Mouse (Mus musculus) gonadal fat pad, adult 2 months (tissue): Measurements from ENCODE around the gene Stt3b. TPM values are rescaled to one million over a fixed set of nuclear protein-coding genes. Genes with fewer than 3 reads are reported as not detected.
A peak's percentile ranks its signal among the peaks of the same experiment; 100 is the strongest.

Source experiments
- DNase-seq: peaks from one replicate; pipeline ENCODE4 v3.0.0-alpha.2; 2012; ENCODE audit warnings: low read depth
- polyA plus RNA-seq: library from polyadenylated mRNA; depleted of rRNA; stranded (reverse); fragments of >200 nt; gene quantifications from 2 replicates; pipeline ENCODE4 v1.2.3, GENCODE M21; 2012

The Stt3b gene
- polyA plus RNA-seq, 1 experiment = 119 TPM

DNA sequence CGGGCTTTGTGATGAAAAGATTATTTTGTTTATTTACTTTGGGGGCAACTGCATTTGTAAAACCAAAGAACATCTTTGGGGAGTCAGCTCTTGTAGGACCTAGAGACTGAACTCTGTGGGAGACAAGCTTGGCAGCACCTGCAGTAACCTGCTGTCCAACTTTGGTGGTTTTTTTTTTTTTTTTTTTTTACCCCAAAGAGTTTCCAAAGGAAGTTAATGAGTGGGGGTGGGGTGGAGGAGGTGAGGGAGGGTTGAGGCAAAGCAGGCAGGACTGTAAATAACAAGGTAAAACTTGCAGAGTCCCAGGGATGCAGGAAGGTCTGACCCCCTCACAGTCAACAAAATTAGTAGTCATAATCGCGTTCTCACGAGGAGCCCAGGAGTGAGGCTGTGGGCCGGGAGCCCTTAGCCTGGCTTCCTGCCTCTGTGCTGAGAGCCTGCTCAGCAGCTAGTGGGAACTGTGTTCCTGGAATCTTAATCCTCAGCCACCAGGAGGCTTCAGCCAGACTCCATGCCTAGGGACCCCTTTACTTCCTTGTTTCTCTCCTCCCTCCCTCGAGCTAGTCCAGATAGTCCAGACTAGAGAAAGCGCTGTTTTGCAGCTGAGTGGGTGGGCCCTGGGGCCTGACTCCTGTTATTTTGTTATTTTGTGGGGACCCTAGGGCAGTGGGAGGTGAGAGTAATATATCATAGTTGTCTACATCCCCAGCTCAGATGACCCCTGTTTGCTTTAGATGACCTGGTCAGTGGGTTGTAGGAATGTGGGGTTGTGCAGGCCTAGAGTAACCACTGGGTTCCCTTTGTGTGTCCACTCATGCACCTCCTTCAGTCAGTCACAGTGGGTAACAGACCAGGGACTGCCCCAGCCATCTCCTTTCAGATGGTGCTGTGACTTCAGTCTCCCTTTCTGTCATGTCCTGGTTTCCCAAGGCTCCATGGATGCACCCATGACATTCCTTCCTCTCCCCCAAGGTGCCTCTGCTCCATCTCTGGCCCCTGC lies 95.3 kb downstream of the Stt3b start:
- no peak for DNase-seq

DNA sequence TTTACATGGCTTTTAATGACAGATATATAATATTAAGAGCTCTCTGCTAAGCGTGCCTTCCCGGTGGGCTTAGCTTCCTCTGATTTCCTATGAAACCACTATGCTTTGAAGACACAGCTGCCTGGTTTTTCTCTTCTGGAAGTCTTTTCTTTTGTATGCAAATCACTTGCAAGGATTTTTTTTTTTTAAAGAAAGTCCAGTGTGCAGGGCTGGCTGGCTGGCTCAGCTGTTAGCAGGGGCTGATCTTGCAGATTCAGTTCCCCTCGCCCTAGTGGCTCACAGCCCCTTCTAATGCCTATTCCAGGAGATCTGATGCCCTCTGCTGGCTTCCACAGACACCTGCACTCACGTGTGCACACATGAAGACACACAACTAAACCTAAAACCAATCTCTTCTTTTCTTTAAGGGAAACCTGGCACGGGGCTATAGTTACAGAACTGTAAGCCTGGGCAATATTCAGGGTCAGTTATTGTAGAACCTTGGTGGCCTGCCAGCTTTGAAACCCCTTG lies 96.4 kb downstream of the Stt3b start:
- DNase-seq = no peak

DNA sequence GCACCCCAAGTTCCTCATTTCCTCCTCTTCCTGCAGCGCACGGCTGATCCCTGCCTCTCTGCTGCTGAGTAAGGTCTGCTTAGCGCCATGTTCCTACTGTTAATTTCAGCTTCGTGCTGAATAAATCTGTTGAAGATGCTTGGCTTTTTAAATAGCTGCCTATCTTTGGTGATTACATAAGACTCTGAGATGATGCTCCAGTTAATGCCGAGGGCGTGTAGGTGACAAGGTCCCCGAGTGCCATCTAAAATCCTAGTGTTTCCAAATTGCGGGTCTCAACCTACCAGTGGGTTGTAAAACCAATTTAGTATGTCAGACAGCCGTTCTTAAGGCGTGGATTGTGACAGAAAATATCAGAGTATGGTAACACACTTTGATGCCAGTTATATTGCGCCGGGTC lies 99.7 kb downstream of the Stt3b start:
- DNase-seq = no peak

DNA sequence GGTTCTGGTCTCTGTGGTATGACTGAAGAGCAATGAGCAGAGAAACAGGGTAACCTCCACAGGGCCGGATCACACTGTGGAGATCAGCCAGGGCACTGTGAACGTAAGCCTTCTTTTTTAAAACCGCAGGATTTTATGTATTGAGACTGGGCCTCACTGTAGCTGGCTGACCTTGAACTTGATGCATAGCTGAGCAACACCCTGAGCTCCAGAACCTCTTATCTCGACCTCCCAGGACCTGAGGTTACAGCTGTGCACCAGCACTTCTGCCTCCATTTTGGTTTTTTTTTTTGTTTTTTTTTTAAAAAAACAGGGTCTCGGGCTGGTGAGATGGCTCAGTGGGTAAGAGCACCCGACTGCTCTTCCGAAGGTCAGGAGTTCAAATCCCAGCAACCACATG lies 100.5 kb downstream of the Stt3b start:
- DNase-seq = no peak

DNA sequence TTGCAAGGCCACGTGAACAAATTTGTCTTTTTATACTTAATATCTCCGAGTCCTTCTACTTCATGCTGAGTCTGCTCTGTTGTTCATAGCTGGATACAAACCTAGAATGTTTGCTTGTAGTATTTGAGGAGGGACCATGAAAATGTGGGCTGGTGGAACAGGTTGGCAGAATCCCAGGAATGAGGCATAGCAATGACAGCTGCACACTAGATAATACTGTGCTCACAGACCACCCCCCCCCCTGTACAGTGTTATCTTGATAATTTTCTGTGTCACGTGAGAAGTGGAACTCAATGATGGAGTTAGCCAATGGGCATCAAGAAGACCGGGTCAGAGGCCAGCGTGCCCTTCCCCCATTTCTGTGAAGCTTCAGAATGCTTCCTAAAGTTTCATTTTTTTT lies 104.0 kb downstream of the Stt3b start:
- DNase-seq = no peak

DNA sequence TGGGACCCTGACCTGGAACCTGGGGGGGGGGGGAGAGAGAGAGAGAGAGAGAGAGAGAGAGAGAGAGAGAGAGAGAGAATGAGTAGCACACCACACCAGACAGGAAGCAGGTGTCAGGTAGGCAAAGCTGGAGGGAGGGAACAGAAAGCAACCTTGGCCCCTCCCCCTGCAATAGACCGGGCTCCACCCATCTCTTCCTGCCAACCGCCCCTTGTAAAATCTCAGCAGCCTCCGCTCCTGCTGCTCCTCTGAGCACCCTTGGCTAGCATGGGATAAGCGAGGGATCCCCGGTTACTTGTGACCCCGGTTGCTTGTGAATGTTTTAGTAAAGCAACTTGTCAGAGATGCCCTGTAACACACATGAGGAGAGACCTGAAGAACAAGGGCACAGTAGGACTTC lies 104.7 kb downstream of the Stt3b start:
- no peak for DNase-seq

DNA sequence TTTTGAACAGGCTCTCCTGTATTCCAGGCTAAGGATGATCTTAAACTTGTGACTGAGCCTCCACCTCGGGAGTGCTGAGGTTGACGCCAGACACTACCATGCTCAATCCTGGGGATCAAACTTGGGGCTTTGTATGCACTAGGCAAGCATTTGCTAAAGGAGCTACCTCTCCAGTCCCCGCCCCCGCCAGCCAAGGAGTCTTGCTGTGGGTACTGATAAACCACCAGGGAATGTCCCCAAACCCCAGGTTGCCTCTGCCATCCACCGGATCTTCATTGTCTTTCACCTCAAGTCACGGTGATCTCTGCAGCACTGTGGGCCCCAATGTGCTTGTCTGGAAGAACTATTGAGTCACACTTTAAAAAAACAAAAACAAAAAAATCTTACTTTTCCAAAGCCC lies 107.1 kb downstream of the Stt3b start:
- no peak for DNase-seq

DNA sequence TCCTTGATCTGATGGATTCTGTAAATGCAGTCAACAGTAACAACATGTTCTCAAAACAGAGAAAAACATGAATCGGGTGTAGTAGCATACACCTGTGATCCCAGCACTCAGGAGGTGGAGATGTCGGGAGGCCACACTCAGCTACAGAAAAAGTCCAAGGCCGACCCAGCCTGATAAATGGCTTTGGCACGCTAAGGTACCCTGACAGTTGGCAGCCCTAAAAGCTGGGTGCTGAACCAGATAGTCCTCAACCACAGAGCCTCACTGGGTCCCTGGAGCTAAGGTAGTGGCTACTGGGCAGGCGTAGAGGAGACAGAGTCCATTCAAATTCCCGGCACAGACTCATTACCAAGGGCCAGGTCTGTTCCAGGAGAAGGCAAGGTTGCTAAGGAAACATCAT lies 109.0 kb downstream of the Stt3b start:
- DNase-seq = no peak

DNA sequence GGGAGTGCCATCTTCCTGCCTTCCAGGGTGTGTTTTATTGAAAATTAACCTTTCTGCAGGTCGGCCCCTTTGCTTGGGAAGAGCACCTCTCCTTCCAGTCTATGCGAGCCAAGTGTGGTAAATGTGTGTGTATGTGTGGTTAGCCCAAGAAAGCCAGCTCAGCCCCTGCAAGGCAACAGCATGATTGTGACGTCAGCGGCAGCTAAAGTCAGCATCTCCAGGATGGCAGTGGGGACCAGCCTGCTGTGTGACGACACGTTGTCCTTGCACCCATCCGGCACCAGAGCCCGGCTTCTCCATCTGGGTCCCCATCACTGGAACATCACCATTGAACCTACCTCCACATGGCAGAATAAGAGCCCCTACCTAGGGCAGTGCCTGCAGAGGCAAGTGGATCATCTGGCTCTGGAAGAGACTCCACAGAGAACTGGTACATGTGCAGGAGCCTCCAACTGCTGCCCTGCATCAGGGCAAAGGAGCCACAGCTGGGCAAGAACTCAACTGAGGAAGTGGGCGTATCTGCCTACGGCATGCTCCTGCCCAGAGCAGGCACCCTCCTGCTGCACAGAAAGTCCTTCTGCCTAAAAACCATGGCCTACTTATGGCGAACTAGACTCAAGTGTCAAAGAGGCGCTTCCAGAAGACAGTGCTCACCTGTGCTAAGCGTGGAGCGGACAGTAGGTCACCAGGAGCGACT lies 109.9 kb downstream of the Stt3b start:
- no peak for DNase-seq

DNA sequence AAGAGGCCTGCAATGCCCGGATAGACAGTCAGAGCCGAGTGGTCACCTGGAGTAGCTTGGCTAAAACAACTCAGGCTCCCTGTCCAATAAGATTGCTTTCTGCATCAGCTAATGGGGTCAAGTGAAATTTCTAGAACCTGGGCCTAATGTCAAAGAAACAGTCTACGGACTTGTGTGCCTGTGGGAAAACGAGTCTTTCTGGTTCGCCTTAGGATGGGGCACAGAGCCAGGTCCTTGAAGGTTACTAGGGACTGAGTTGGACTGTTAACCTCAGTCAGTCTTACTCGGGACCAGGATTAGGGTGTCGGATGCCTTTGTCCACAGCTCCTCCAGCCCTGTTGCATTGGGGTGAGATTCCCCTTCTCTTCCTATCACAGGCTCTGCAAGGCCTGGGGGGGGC lies 113.1 kb downstream of the Stt3b start:
- peak; percentile 37 for DNase-seq

DNA sequence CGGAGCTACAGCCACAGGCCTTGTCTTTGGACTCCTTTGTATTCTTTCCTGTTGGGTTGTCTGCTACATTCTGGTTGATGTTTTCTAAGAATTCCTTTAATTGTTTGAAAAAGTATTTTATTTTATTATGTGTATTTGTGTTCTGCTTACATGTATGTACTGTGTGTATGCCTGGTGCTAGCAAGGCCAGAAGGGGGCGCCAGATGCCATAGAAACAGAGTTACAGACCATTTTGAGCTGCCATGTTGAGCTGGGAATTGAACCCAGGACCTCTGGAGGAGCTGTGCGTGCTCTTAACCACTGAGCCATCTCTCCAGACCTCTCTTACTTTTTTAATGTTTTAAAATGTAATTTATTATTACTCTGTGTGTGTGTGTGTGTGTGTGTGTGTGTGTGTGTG lies 117.3 kb downstream of the Stt3b start:
- DNase-seq = no peak
